Mouse (Mus musculus): ENCODE results near the gene Gprc5a.

GRCm38 (mm10) chr6:135092798-135093470 lies 27.5 kb downstream of the Gprc5a start:
- no peak for TF ChIP-seq POLR2A (IDR thresholded peaks at IDR 0.05; ENCODE audit: insufficient read length, low read depth)
- no peak for TF ChIP-seq CEBPB (IDR thresholded peaks at IDR 0.05; ENCODE audit: insufficient read depth, poor library complexity, severe bottlenecking)
- TF ChIP-seq MAX (IDR thresholded peaks at IDR 0.05; ENCODE audit: low read depth) = no peak
- TF ChIP-seq MYOG (IDR thresholded peaks at IDR 0.05; ENCODE audit: control insufficient read depth in 1 of 3, insufficient read depth in 1 of 3, insufficient read length in 2 of 3, low read depth in 2 of 3) = no peak
- TF ChIP-seq TCF3 (IDR thresholded peaks at IDR 0.05; ENCODE audit: insufficient read length, low read depth) = no peak
- TF ChIP-seq TCF12 (IDR thresholded peaks at IDR 0.05; ENCODE audit: insufficient read depth, poor library complexity, severe bottlenecking) = no peak
- no peak for TF ChIP-seq E2F4 (IDR thresholded peaks at IDR 0.05; ENCODE audit: insufficient read depth)
- TF ChIP-seq SRF (IDR thresholded peaks at IDR 0.05; ENCODE audit: control insufficient read depth, insufficient read length, low read depth) = no peak
- no peak for TF ChIP-seq USF1 (IDR thresholded peaks at IDR 0.05; ENCODE audit: low read depth)
- no peak for TF ChIP-seq POLR2AphosphoS2 (IDR thresholded peaks at IDR 0.05; ENCODE audit: insufficient read length, low read depth)
- no peak for TF ChIP-seq REST (IDR thresholded peaks at IDR 0.05; ENCODE audit: insufficient read depth, insufficient read length)

Measured in myocyte (in vitro differentiated cells).